Mouse (Mus musculus): ENCODE measurements around the gene Mast1.

Mast1 gene

GRCm38 (mm10) chr8:84871376-84872308 is 65.5 kb downstream of the Mast1 start, which contains the start of gene Syce2:
TSS of gene Syce2 (plus strand) at chr8:84872111.
- no peak for DNase-seq (ENCODE audit: low read depth)

Measured in fibroblast of lung, adult 2 months (primary cell).